Mouse (Mus musculus): ENCODE data around the gene Ryr1. TPM values are rescaled to one million over a fixed set of nuclear protein-coding genes. Genes with fewer than 3 reads are reported as not detected.
"Not testable (repeated sequence)": the region's sequence is repeated elsewhere in the genome, so short reads cannot be mapped to it uniquely, and the experiment has no call there.

Ryr1 gene
- polyA plus RNA-seq, 1 experiment from 2014 or later: 0.14 TPM

GRCm38 (mm10) chr7:29141416-29141815 lies 16.4 kb upstream of the Ryr1 start:
- H3K27ac ChIP-seq (ENCODE audit: poor library complexity, severe bottlenecking): no peak overlapping the region
- ATAC-seq (ENCODE audit: insufficient number of reproducible peaks, low FRiP score): no peak
- no peaks in the 10 kb centered on the region for H3K36me3 ChIP-seq
- H3K9ac ChIP-seq: no peak overlapping the region
- H3K4me1 ChIP-seq (replicated peaks): no peaks in the 10 kb centered on the region
- no peaks in the 10 kb centered on the region for H3K9me3 ChIP-seq (replicated peaks)
- H3K27me3 ChIP-seq (replicated peaks): peaks cover 8% of the 10 kb centered on the region
- WGBS: 72% methylated on average over 8 of the region's 8 CpGs
- no peak overlapping the region for H3K4me2 ChIP-seq
- no peak overlapping the region for H3K4me3 ChIP-seq

- not testable (repeated sequence) for H3K36me3 ChIP-seq; H3K4me1 ChIP-seq (replicated peaks); H3K27ac ChIP-seq (ENCODE audit: poor library complexity, severe bottlenecking); H3K4me3 ChIP-seq; H3K9ac ChIP-seq; H3K9me3 ChIP-seq (replicated peaks); H3K4me2 ChIP-seq; ATAC-seq (ENCODE audit: insufficient number of reproducible peaks, low FRiP score)
- H3K27me3 ChIP-seq (replicated peaks): peaks cover 27% of the 10 kb centered on the region
- 89% methylated on average over 3 of the region's 4 CpGs for WGBS
Observed at GRCm38 (mm10) chr7:29139237-29139636, 14.3 kb upstream of the Ryr1 start.

- no peak overlapping the region for H3K4me3 ChIP-seq
- no peaks in the 10 kb centered on the region for H3K36me3 ChIP-seq
- peaks cover 9% of the 10 kb centered on the region; the same call in 1 of the 2 replicates for H3K4me1 ChIP-seq (replicated peaks)
- H3K9ac ChIP-seq: no peak overlapping the region
- ATAC-seq (ENCODE audit: insufficient number of reproducible peaks, low FRiP score): no peak
- H3K4me2 ChIP-seq: no peak overlapping the region
- 26% methylated on average over 16 of the region's 16 CpGs for WGBS
- H3K27ac ChIP-seq (ENCODE audit: poor library complexity, severe bottlenecking): no peak overlapping the region
- H3K27me3 ChIP-seq (replicated peaks): peaks cover 27% of the 10 kb centered on the region
- no peaks in the 10 kb centered on the region for H3K9me3 ChIP-seq (replicated peaks)
Observed at GRCm38 (mm10) chr7:29137429-29137828, 12.4 kb upstream of the Ryr1 start.

- Histone ChIP-seq H3K9ac (peak within 1 kb of the TSS; percentile 46), H3K9me3 (replicated peaks) (no peaks in the 10 kb centered on the region), H3K4me1 (replicated peaks) (peaks cover 9% of the 10 kb centered on the region; the same call in 1 of the 2 replicates), H3K27ac (ENCODE audit: poor library complexity, severe bottlenecking) (no peak within 1 kb of the TSS), H3K27me3 (replicated peaks) (peaks cover 27% of the 10 kb centered on the region), H3K36me3 (no peaks in the 10 kb centered on the region), H3K4me3 (peak within 1 kb of the TSS; percentile 37), H3K4me2 (peak within 1 kb of the TSS; percentile 67)
- ATAC-seq (ENCODE audit: insufficient number of reproducible peaks, low FRiP score): no peak
- WGBS: under 1% methylated on average over 18 of the region's 20 CpGs
Observed at GRCm38 (mm10) chr7:29134693-29135386, 9.9 kb upstream of the Ryr1 start, which contains the start of gene Rasgrp4. TSS of gene Rasgrp4 (plus strand) at chr7:29134851.

- 2% methylated on average over 4 of the region's 4 CpGs for WGBS
- Histone ChIP-seq H3K27ac (ENCODE audit: poor library complexity, severe bottlenecking) (no peak overlapping the region), H3K4me3 (peak overlapping the region; percentile 37), H3K9ac (peak overlapping the region; percentile 46), H3K27me3 (replicated peaks) (peaks cover 27% of the 10 kb centered on the region), H3K4me1 (replicated peaks) (peaks cover 9% of the 10 kb centered on the region; the same call in 1 of the 2 replicates), H3K36me3 (no peaks in the 10 kb centered on the region), H3K9me3 (replicated peaks) (no peaks in the 10 kb centered on the region), H3K4me2 (peak overlapping the region; percentile 67)
- no peak for ATAC-seq (ENCODE audit: insufficient number of reproducible peaks, low FRiP score)
Observed at GRCm38 (mm10) chr7:29134230-29134629, 9.3 kb upstream of the Ryr1 start.

GRCm38 (mm10) chr7:29128725-29129124 lies 3.7 kb upstream of the Ryr1 start:
- no peak overlapping the region for H3K4me2 ChIP-seq
- no peak overlapping the region for H3K9ac ChIP-seq
- H3K9me3 ChIP-seq (replicated peaks): no peaks in the 10 kb centered on the region
- H3K27ac ChIP-seq (ENCODE audit: poor library complexity, severe bottlenecking): no peak overlapping the region
- H3K27me3 ChIP-seq (replicated peaks): peaks cover 7% of the 10 kb centered on the region; the same call in 1 of the 2 replicates
- no peak overlapping the region for H3K4me3 ChIP-seq
- no peak for ATAC-seq (ENCODE audit: insufficient number of reproducible peaks, low FRiP score)
- H3K36me3 ChIP-seq: no peaks in the 10 kb centered on the region
- 49% methylated on average over 2 of the region's 2 CpGs for WGBS
- H3K4me1 ChIP-seq (replicated peaks): peaks cover 13% of the 10 kb centered on the region

GRCm38 (mm10) chr7:29126173-29126915 lies 1.4 kb upstream of the Ryr1 start:
- H3K36me3 ChIP-seq: no peaks in the 10 kb centered on the region
- WGBS: 28% methylated on average over 7 of the region's 7 CpGs
- no peak overlapping the region for H3K4me2 ChIP-seq
- peaks cover 7% of the 10 kb centered on the region; the same call in 1 of the 2 replicates for H3K27me3 ChIP-seq (replicated peaks)
- H3K9ac ChIP-seq: no peak overlapping the region
- H3K27ac ChIP-seq (ENCODE audit: poor library complexity, severe bottlenecking): no peak overlapping the region
- peaks cover 16% of the 10 kb centered on the region for H3K4me1 ChIP-seq (replicated peaks)
- no peaks in the 10 kb centered on the region for H3K9me3 ChIP-seq (replicated peaks)
- H3K4me3 ChIP-seq: no peak overlapping the region
- peak; percentile 23; the same call in 1 of the 2 replicates for ATAC-seq (ENCODE audit: insufficient number of reproducible peaks, low FRiP score)

- ATAC-seq (ENCODE audit: insufficient number of reproducible peaks, low FRiP score): peak; percentile 34; the same call in 1 of the 2 replicates
- H3K9me3 ChIP-seq (replicated peaks): no peaks in the 10 kb centered on the region
- peaks cover 16% of the 10 kb centered on the region for H3K4me1 ChIP-seq (replicated peaks)
- whole genome bisulfite sequencing: 48% methylated on average over 5 of the region's 5 CpGs
- H3K4me3 ChIP-seq: no peak overlapping the region
- no peak overlapping the region for H3K27ac ChIP-seq (ENCODE audit: poor library complexity, severe bottlenecking)
- peaks cover 12% of the 10 kb centered on the region for H3K27me3 ChIP-seq (replicated peaks)
- H3K9ac ChIP-seq: no peak overlapping the region
- peak overlapping the region; percentile 66; the same call in 1 of the 2 replicates for H3K4me2 ChIP-seq
- H3K36me3 ChIP-seq: no peaks in the 10 kb centered on the region
Observed at GRCm38 (mm10) chr7:29123531-29124358, 1.2 kb downstream of the Ryr1 start.

- Histone ChIP-seq H3K4me1 (replicated peaks) (peaks cover 16% of the 10 kb centered on the region), H3K9me3 (replicated peaks) (no peaks in the 10 kb centered on the region), H3K27me3 (replicated peaks) (peaks cover 19% of the 10 kb centered on the region), H3K27ac (ENCODE audit: poor library complexity, severe bottlenecking) (no peak overlapping the region), H3K4me2 (no peak overlapping the region), H3K4me3 (no peak overlapping the region), H3K36me3 (no peaks in the 10 kb centered on the region), H3K9ac (no peak overlapping the region)
- no peak for ATAC-seq (ENCODE audit: insufficient number of reproducible peaks, low FRiP score)
- 87% methylated on average over 9 of the region's 9 CpGs for WGBS
Observed at GRCm38 (mm10) chr7:29122821-29123220, 2.2 kb downstream of the Ryr1 start.

- WGBS: 65% methylated on average over 1 of the region's 1 CpGs
- ATAC-seq (ENCODE audit: insufficient number of reproducible peaks, low FRiP score): no peak
- no peak overlapping the region for H3K4me2 ChIP-seq
- H3K27me3 ChIP-seq (replicated peaks): peaks cover 25% of the 10 kb centered on the region
- no peaks in the 10 kb centered on the region for H3K9me3 ChIP-seq (replicated peaks)
- peaks cover 11% of the 10 kb centered on the region for H3K4me1 ChIP-seq (replicated peaks)
- H3K4me3 ChIP-seq: no peak overlapping the region
- no peak overlapping the region for H3K27ac ChIP-seq (ENCODE audit: poor library complexity, severe bottlenecking)
- no peaks in the 10 kb centered on the region for H3K36me3 ChIP-seq
- no peak overlapping the region for H3K9ac ChIP-seq
Observed at GRCm38 (mm10) chr7:29119526-29119925, 5.5 kb downstream of the Ryr1 start.
